Mouse (Mus musculus) ES-E14 (cell line): ENCODE measurements around the gene Colec11. TPM values are rescaled to one million over a fixed set of nuclear protein-coding genes. Genes with fewer than 3 reads are reported as not detected.

Experiments
- DNase-seq: peaks from one replicate; pipeline ENCODE4 v3.0.0-alpha.2; 2013; ENCODE audit warnings: low read depth, low spot score
- H3K27ac ChIP-seq: 2 replicates; pipeline ENCODE4 v1.5.1; 2012; ENCODE audit warnings: low read depth, mild to moderate bottlenecking, low read length, moderate library complexity, mixed read lengths; ENCODE audit not compliant: poor library complexity, insufficient read depth, severe bottlenecking
- H3K36me3 ChIP-seq: 2 replicates; pipeline ENCODE4 v1.6.1; 2012; ENCODE audit warnings: mild to moderate bottlenecking, low read length, moderate library complexity, mixed read lengths; ENCODE audit not compliant: control insufficient read depth, poor library complexity, insufficient read depth, severe bottlenecking
- H3K4me1 ChIP-seq, 2 experiments: fragments of 150-350 bp in 1 of 2; sonication (generic) in 1 of 2; 2 replicates each; pipeline ENCODE4 v1.6.1; 2012; ENCODE audit warnings: low read length in 2 of 2, mild to moderate bottlenecking in 1 of 2, mixed read lengths in 1 of 2; ENCODE audit not compliant: control insufficient read depth in 2 of 2, insufficient read depth in 2 of 2, poor library complexity in 1 of 2
- H3K4me3 ChIP-seq, 2 experiments: fragments of 150-350 bp in 1 of 2; sonication (generic) in 1 of 2; 2 replicates each; pipeline ENCODE4 v1.5.1; 2012; ENCODE audit warnings: low read length in 2 of 2, low read depth in 1 of 2, mild to moderate bottlenecking in 1 of 2, mixed read lengths in 1 of 2; ENCODE audit not compliant: insufficient read depth in 1 of 2, poor library complexity in 1 of 2, severe bottlenecking in 1 of 2
- H3K9ac ChIP-seq: 2 replicates; pipeline ENCODE4 v1.6.1; 2012; ENCODE audit warnings: low read depth, mild to moderate bottlenecking, low read length, mixed read lengths; ENCODE audit not compliant: poor library complexity, insufficient read depth, severe bottlenecking
- H3K9me3 ChIP-seq: fragments of 150-350 bp; sonication (generic); 2 replicates; pipeline ENCODE4 v1.6.1; 2012; ENCODE audit warnings: low read depth, mild to moderate bottlenecking, low read length; ENCODE audit not compliant: control insufficient read depth, insufficient read depth
- CHD2 ChIP-seq: IDR thresholded peaks from 2 replicates; pipeline ENCODE4 v1.6.1; 2014; ENCODE audit warnings: mild to moderate bottlenecking, low read depth, low read length, inconsistent platforms
- HCFC1 ChIP-seq: IDR thresholded peaks from 2 replicates; pipeline ENCODE4 v1.6.1; 2012; ENCODE audit warnings: low read length, inconsistent platforms, borderline replicate concordance; ENCODE audit not compliant: insufficient read depth
- MAFK ChIP-seq: IDR thresholded peaks from 2 replicates; pipeline ENCODE4 v1.6.1; 2014; ENCODE audit warnings: mild to moderate bottlenecking, low read depth, low read length, inconsistent platforms; ENCODE audit not compliant: insufficient read depth
- ZC3H11A ChIP-seq: IDR thresholded peaks from 2 replicates; pipeline ENCODE4 v1.6.1; 2012; ENCODE audit warnings: low read depth, mild to moderate bottlenecking, inconsistent platforms, low read length, borderline replicate concordance
- ZNF384 ChIP-seq: IDR thresholded peaks from 2 replicates; pipeline ENCODE4 v1.6.1; 2012; ENCODE audit warnings: low read depth, low read length, inconsistent platforms
- in situ Hi-C, 2 experiments: fragments of 600-800 bp; cut with MboI; formaldehyde crosslinking; loops; one replicate each; pipeline ENCODE4 v1.15.1; 2025; ENCODE audit warnings: low sequenced_read_pairs in 2 of 2, inconsistent platforms in 1 of 2; ENCODE audit not compliant: unreplicated experiment in 2 of 2
- total RNA-seq: library from RNA; depleted of rRNA; stranded (reverse); fragments of 300-350 nt; gene quantifications from 2 replicates; pipeline ENCODE4 v1.2.3, GENCODE M21; 2012; rRNA removed

Colec11 gene
- 0.18 TPM in 1 of 2 replicates, not detected in the other for total RNA-seq

DNA sequence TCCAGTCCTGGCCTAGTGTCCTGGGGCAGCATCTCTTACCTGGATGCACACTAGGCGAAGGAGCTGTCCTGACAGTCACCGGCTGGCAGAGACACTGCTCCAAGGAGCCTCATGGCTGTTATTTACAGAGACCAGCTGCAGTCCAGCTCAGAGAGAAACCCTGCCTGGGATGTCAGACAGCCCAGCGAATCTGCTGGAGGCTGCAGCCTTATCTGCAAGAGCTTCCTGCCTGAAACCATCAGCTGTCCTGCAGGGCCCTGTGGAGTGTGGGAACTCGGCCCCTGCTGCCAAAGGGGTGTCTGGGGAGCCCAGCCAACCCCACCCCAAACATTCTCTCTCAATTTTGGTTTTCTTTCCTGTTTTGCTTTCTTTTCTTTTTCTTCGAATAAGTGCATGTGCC lies at the start of gene Colec11:
Gene Colec11, minus strand, starts transcription at position 183 of the 400 bp plus-strand sequence.
- H3K9me3 ChIP-seq: no peaks in the 10 kb centered on the region
- in situ Hi-C loops: no loop called here
- H3K27ac ChIP-seq: no peak within 1 kb of the TSS
- H3K9ac ChIP-seq: no peak within 1 kb of the TSS
- no peak within 1 kb of the TSS for H3K4me3 ChIP-seq
- no peaks in the 10 kb centered on the region for H3K36me3 ChIP-seq
- no peaks in the 10 kb centered on the region for H3K4me1 ChIP-seq
- no peak for TF ChIP-seq HCFC1
- TF ChIP-seq CHD2: no peak
- no peak for TF ChIP-seq ZNF384
- no peak for TF ChIP-seq ZC3H11A
- TF ChIP-seq MAFK: no peak
- DNase-seq: no peak

DNA sequence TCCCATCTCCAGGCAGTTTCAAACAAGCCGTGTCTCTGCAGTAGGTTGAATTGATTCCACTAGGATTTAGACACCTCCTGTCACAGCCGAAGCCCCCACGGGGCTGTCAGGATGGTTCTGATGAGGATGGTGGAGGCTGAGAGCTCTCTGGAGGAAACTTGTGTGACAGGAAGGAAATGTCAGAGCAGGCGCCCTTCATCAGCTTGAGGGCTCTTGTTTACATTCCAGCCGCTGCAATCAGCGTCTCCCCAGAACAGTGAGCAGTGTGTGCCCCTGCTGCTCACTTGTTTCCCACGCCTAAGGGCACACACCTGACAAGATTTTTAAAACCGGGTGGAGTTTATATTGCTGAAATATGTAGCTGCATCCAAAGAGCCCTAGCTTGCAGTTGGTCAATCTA lies 44.1 kb upstream of the Colec11 start:
- no peak for TF ChIP-seq CHD2
- TF ChIP-seq MAFK: no peak
- no peak for TF ChIP-seq ZNF384
- TF ChIP-seq ZC3H11A: no peak
- TF ChIP-seq HCFC1: no peak
- in situ Hi-C loops: no loop called here

GRCm38 (mm10) chr12:28666734-28667133 lies 43.6 kb upstream of the Colec11 start:
- Histone ChIP-seq H3K9ac (no peak overlapping the region), H3K9me3 (no peaks in the 10 kb centered on the region), H3K4me1 (no peaks in the 10 kb centered on the region), H3K36me3 (no peaks in the 10 kb centered on the region; the same call in 1 of the 2 replicates), H3K4me3 (no peak overlapping the region), H3K27ac (no peak overlapping the region)
- no peak for TF ChIP-seq HCFC1
- no peak for TF ChIP-seq CHD2
- TF ChIP-seq ZNF384: no peak
- TF ChIP-seq ZC3H11A: no peak
- TF ChIP-seq MAFK: no peak
- in situ Hi-C loops: no loop called here
- DNase-seq: no peak

More for the DNA sequence above, 44.1 kb upstream of the Colec11 start:
- H3K4me1 ChIP-seq: no peaks in the 10 kb centered on the region
- no peaks in the 10 kb centered on the region for H3K9me3 ChIP-seq
- H3K9ac ChIP-seq: no peak overlapping the region
- no peak overlapping the region for H3K4me3 ChIP-seq
- no peaks in the 10 kb centered on the region; the same call in 1 of the 2 replicates for H3K36me3 ChIP-seq
- no peak for DNase-seq
- no peak overlapping the region for H3K27ac ChIP-seq

- Histone ChIP-seq H3K36me3 (peaks cover 14% of the 10 kb centered on the region), H3K4me3 (no peak overlapping the region), H3K9ac (no peak overlapping the region), H3K4me1 (no peaks in the 10 kb centered on the region), H3K9me3 (no peaks in the 10 kb centered on the region), H3K27ac (no peak overlapping the region)
- TF ChIP-seq ZC3H11A (no peak), ZNF384 (no peak), HCFC1 (no peak), CHD2 (no peak), MAFK (no peak)
- in situ Hi-C loops: no loop called here
- no peak for DNase-seq
Measured at GRCm38 (mm10) chr12:28662628-28663027, 39.5 kb upstream of the Colec11 start.
